Comparison of ENCODE assay signal across 11 mouse cellular contexts in the genomic region with DNA sequence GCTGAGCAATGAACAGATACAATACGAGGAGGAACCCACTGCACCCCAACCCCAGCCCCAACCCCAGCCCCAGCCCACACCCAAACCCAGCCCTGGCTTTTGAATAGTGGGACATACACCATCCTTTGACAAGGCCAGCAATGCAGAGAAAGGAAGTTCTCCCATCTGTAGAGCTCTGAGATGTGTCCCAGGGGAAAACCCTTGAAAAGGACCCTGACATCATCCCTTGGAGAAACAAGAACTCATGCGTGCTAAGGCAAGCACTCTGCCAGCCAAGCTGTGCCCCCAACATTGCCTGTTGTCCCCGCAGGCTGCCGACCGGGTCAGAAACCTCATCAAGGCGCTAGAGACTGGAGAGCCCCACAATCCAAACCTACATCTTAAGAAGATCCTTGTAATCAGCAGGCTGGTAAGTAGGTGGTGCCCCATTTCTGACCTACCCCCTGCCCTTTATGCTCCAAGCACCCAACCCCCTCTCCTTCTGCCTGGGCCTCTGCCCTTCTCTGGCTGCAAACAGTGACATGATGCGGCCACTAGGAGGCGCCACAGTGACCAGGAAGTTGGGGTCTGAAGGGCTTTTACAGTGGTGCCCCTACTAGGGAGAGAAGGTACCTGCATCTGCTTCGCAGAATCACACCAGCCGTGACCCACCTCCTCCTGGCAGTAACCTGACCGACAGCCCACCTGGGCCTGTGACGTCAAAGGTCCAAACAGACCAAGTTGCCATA. TPM values are rescaled to one million over a fixed set of nuclear protein-coding genes. Genes with fewer than 3 reads are reported as not detected.
DNase-seq lines count a peak whose midpoint lies in the region; ATAC-seq and TF ChIP-seq lines count a peak whose summit lies in the region.
"Had no signal": no experiment of that assay in that cellular context is flagged by ENCODE, and none has a peak within 500 bp of the region (broad histone marks: within the 10 kb centered on the region; RNA-seq: fewer than 3 reads in every experiment).

No protein-coding gene starts in this region.

- DNase-seq in CH12.LX (ENCODE audit: extremely low read depth) = peak; percentile 83
- DNase-seq in c-Kit-negative CD71-positive TER-119-positive erythroid progenitor cells, embryonic 14.5 days (ENCODE audit: low read depth, low spot score) = peak; percentile 6
- DNase-seq in cerebellum, adult 2 months = no peak
- DNase-seq in cerebellum, adult 18-20 months = no peak
- DNase-seq in midbrain, embryonic 14.5 days = no peak
- DNase-seq: adrenal gland, adult 8-10 months; liver, embryonic 13.5 days had no signal

- no peak overlapping the region for H3K4me3 ChIP-seq in intestine, postnatal 0 days (ENCODE audit: low read depth, low read length)
- no peak overlapping the region for H3K4me3 ChIP-seq in intestine, embryonic 15.5 days (replicated peaks)
- H3K4me3 ChIP-seq in CH12.LX (replicated peaks in 1 of 3; ENCODE audit: low read depth in 2 of 3, low read length in 2 of 3, poor library complexity in 1 of 3) = no peak overlapping the region
- no peak overlapping the region for H3K4me3 ChIP-seq in small intestine, adult 2 months (ENCODE audit: low read depth, low read length)
- no peak overlapping the region for H3K4me3 ChIP-seq in cerebellum, adult 2 months (replicated peaks; ENCODE audit: insufficient read depth, low read depth, low read length)
- H3K4me3 ChIP-seq in midbrain, embryonic 14.5 days (replicated peaks; ENCODE audit: low read depth, low read length) = no peak overlapping the region
- H3K4me3 ChIP-seq: erythroblast, embryonic 14.5 days; liver, embryonic 13.5 days had no signal

- no peak overlapping the region for H3K27ac ChIP-seq in intestine, postnatal 0 days (ENCODE audit: low read depth, low read length)
- no peak overlapping the region for H3K27ac ChIP-seq in intestine, embryonic 15.5 days
- no peak overlapping the region for H3K27ac ChIP-seq in CH12.LX (ENCODE audit: insufficient read depth, low read depth)
- no peak overlapping the region for H3K27ac ChIP-seq in small intestine, adult 2 months (ENCODE audit: insufficient read depth, low read depth, low read length)
- H3K27ac ChIP-seq in cerebellum, adult 2 months (ENCODE audit: insufficient read depth, low read length) = no peak overlapping the region
- no peak overlapping the region for H3K27ac ChIP-seq in midbrain, embryonic 14.5 days (replicated peaks; ENCODE audit: low read depth, low read length)
- H3K27ac ChIP-seq: liver, embryonic 13.5 days had no signal

- no peaks in the 10 kb centered on the region for H3K27me3 ChIP-seq in intestine, postnatal 0 days (replicated peaks; ENCODE audit: control insufficient read depth, insufficient read depth, low read length)
- no peaks in the 10 kb centered on the region for H3K27me3 ChIP-seq in intestine, embryonic 15.5 days (replicated peaks)
- no peaks in the 10 kb centered on the region for H3K27me3 ChIP-seq in CH12.LX (replicated peaks)
- no peaks in the 10 kb centered on the region for H3K27me3 ChIP-seq in small intestine, adult 2 months (ENCODE audit: control insufficient read depth, insufficient read depth, low read length)
- H3K27me3 ChIP-seq in cerebellum, adult 2 months (ENCODE audit: control insufficient read depth, insufficient read depth, low read length) = no peaks in the 10 kb centered on the region
- no peaks in the 10 kb centered on the region for H3K27me3 ChIP-seq in midbrain, embryonic 14.5 days (ENCODE audit: control insufficient read depth, insufficient read depth, low read length)
- H3K27me3 ChIP-seq: liver, embryonic 13.5 days had no signal

- TF ChIP-seq POLR2A in CH12.LX (IDR thresholded peaks at IDR 0.05; ENCODE audit: low read depth, low read length) = no peak
- TF ChIP-seq POLR2A in small intestine, adult 2 months (IDR thresholded peaks at IDR 0.05; ENCODE audit: low read depth, low read length) = no peak
- TF ChIP-seq POLR2A in cerebellum, adult 2 months (IDR thresholded peaks at IDR 0.05; ENCODE audit: borderline replicate concordance, insufficient read depth, low read length) = no peak

- 74% methylated on average over 12 of the region's 12 CpGs for WGBS in intestine, postnatal 0 days
- 70% methylated on average over 12 of the region's 12 CpGs for WGBS in intestine, embryonic 15.5 days
- 73% methylated on average over 12 of the region's 12 CpGs for WGBS in small intestine, adult 2 months
- WGBS in cerebellum, adult 2 months = 73% methylated on average over 12 of the region's 12 CpGs
- 75% methylated on average over 12 of the region's 12 CpGs for WGBS in midbrain, embryonic 14.5 days

- peak; percentile 75 for TF ChIP-seq CTCF in intestine, postnatal 0 days (IDR thresholded peaks at IDR 0.05; ENCODE audit: low read depth)
- TF ChIP-seq CTCF in CH12.LX (conservative IDR thresholded peaks at IDR 0.05 in 1 of 2, IDR thresholded peaks at IDR 0.05 in 1 of 2; ENCODE audit: low read depth in 2 of 2, low read length in 2 of 2) = peak; percentile 64 to 87; a peak in 3 of 4 replicates
- peak; percentile 53; the same call in 1 of the 2 replicates for TF ChIP-seq CTCF in small intestine, adult 2 months (IDR thresholded peaks at IDR 0.05; ENCODE audit: extremely low read depth, insufficient read length, insufficient replicate concordance, low read depth, low read length)
- TF ChIP-seq CTCF in cerebellum, adult 2 months (IDR thresholded peaks at IDR 0.05; ENCODE audit: borderline replicate concordance, insufficient read depth, low read depth, low read length) = no peak; the same call in 1 of the 2 replicates

- no peaks in the 10 kb centered on the region for H3K36me3 ChIP-seq in intestine, postnatal 0 days (ENCODE audit: control insufficient read depth, insufficient read depth)
- H3K36me3 ChIP-seq in intestine, embryonic 15.5 days = no peaks in the 10 kb centered on the region
- no peaks in the 10 kb centered on the region for H3K36me3 ChIP-seq in CH12.LX (replicated peaks in 1 of 2; ENCODE audit: control insufficient read depth in 1 of 2, insufficient read depth in 1 of 2, low read length in 1 of 2)
- H3K36me3 ChIP-seq in small intestine, adult 2 months (ENCODE audit: control insufficient read depth, insufficient read depth, low read length) = no peaks in the 10 kb centered on the region
- no peaks in the 10 kb centered on the region for H3K36me3 ChIP-seq in midbrain, embryonic 14.5 days (ENCODE audit: control insufficient read depth, insufficient read depth, low read length)
- H3K36me3 ChIP-seq: liver, embryonic 13.5 days had no signal

- dilution Hi-C loops in CH12.LX (cut with MboI; ENCODE audit: extremely low pct_ligation_motif_present, extremely low pct_unique_long_range_greater_than_20kb, low sequenced_read_pairs) = no loop called here

- TF ChIP-seq RAD21 in CH12.LX (IDR thresholded peaks at IDR 0.05; ENCODE audit: low read depth, low read length) = peak; percentile 28

- no peak overlapping the region for H3K4me2 ChIP-seq in intestine, postnatal 0 days (replicated peaks; ENCODE audit: low read depth)
- no peak overlapping the region for H3K4me2 ChIP-seq in intestine, embryonic 15.5 days (replicated peaks)
- no peak overlapping the region for H3K4me2 ChIP-seq in CH12.LX (ENCODE audit: insufficient read depth, low read depth, poor library complexity, severe bottlenecking)
- no peak overlapping the region for H3K4me2 ChIP-seq in midbrain, embryonic 14.5 days (ENCODE audit: low read length)
- H3K4me2 ChIP-seq: liver, embryonic 13.5 days had no signal

- H3K9me3 ChIP-seq in intestine, postnatal 0 days (ENCODE audit: control insufficient read depth) = no peaks in the 10 kb centered on the region
- no peaks in the 10 kb centered on the region for H3K9me3 ChIP-seq in intestine, embryonic 15.5 days
- H3K9me3 ChIP-seq in CH12.LX (replicated peaks; ENCODE audit: low read length) = no peaks in the 10 kb centered on the region
- H3K9me3 ChIP-seq in midbrain, embryonic 14.5 days (ENCODE audit: control insufficient read depth, low read length) = no peaks in the 10 kb centered on the region
- H3K9me3 ChIP-seq: liver, embryonic 13.5 days had no signal

- no peaks in the 10 kb centered on the region for H3K4me1 ChIP-seq in intestine, postnatal 0 days (replicated peaks; ENCODE audit: control insufficient read depth, insufficient read depth, low read length)
- H3K4me1 ChIP-seq in intestine, embryonic 15.5 days (replicated peaks) = peaks cover 4% of the 10 kb centered on the region
- H3K4me1 ChIP-seq in CH12.LX (ENCODE audit: control insufficient read depth in 1 of 2, insufficient read depth in 2 of 2) = peaks cover 14 to 60% of the 10 kb centered on the region in 2 experiments
- H3K4me1 ChIP-seq in small intestine, adult 2 months (ENCODE audit: control insufficient read depth, insufficient read depth, insufficient read length, low read length) = no peaks in the 10 kb centered on the region
- H3K4me1 ChIP-seq in cerebellum, adult 2 months (ENCODE audit: control insufficient read depth, insufficient read depth, low read length) = peaks cover 3% of the 10 kb centered on the region; the same call in 1 of the 2 replicates
- H3K4me1 ChIP-seq in midbrain, embryonic 14.5 days (ENCODE audit: control insufficient read depth, insufficient read depth, low read length) = no peaks in the 10 kb centered on the region
- H3K4me1 ChIP-seq: liver, embryonic 13.5 days had no signal

- H3K9ac ChIP-seq in intestine, postnatal 0 days (ENCODE audit: low read depth, low read length) = no peak overlapping the region
- H3K9ac ChIP-seq in intestine, embryonic 15.5 days = no peak overlapping the region
- H3K9ac ChIP-seq in CH12.LX (ENCODE audit: insufficient read depth, low read depth) = no peak overlapping the region
- no peak overlapping the region for H3K9ac ChIP-seq in midbrain, embryonic 14.5 days (replicated peaks; ENCODE audit: low read length)
- H3K9ac ChIP-seq: liver, embryonic 13.5 days had no signal

- no peak for ATAC-seq in intestine, postnatal 0 days
- no peak for ATAC-seq in intestine, embryonic 15.5 days
- no peak for ATAC-seq in midbrain, embryonic 14.5 days (ENCODE audit: low FRiP score, low TSS enrichment)

- no peaks in the 10 kb centered on the region for H3K79me2 ChIP-seq in CH12.LX (replicated peaks; ENCODE audit: control insufficient read depth, extremely low read depth, insufficient read depth, poor library complexity, severe bottlenecking)

- no peak for TF ChIP-seq EP300 in CH12.LX (IDR thresholded peaks at IDR 0.05; ENCODE audit: low read length)

- in situ Hi-C loops in CH12.LX (cut with MboI; ENCODE audit: low pct_ligation_motif_present, low pct_unique_long_range_greater_than_20kb, low sequenced_read_pairs) = no loop called here

RNA-seq across cellular contexts. Expression of a gene that starts 7.9 kb away (rescaled TPM):
- polyA plus RNA-seq in intestine, postnatal 0 days (2015; fragmentation: Nextera tagmentation; extraction: Ambion mirVana) = not detected in 2 replicates
- polyA plus RNA-seq in intestine, embryonic 15.5 days (2015; fragmentation: Nextera tagmentation; extraction: Ambion mirVana) = 0.11 TPM in 2 replicates
- 0.13 and 0.21 TPM in 2 replicates for total RNA-seq in CH12.LX (2012; rRNA removed)
- 0.19 TPM in 1 of 2 replicates, not detected in the other for total RNA-seq in CH12.LX (2014; rRNA removed)
- polyA plus RNA-seq in CH12.LX (2012; ENCODE audit: insufficient read length, low read depth) = 0.47 and 0.48 TPM in 2 replicates
- polyA plus RNA-seq in small intestine, adult 2 months (2012; rRNA removed) = not detected in 2 replicates
- polyA plus RNA-seq in cerebellum, adult 2 months (2012; rRNA removed) = 0.56 and 1.2 TPM in 2 replicates
- 0.45 and 0.49 TPM in 2 replicates for polyA plus RNA-seq in midbrain, embryonic 14.5 days (2014; fragmentation: Nextera tagmentation; extraction: Ambion mirVana)
- polyA plus RNA-seq: erythroblast, embryonic 14.5 days had no signal

RNA-seq across cellular contexts. Expression of a gene that starts 8.0 kb away (rescaled TPM):
- polyA plus RNA-seq in intestine, postnatal 0 days (2015; fragmentation: Nextera tagmentation; extraction: Ambion mirVana) = 14.4 and 16.4 TPM in 2 replicates
- polyA plus RNA-seq in intestine, embryonic 15.5 days (2015; fragmentation: Nextera tagmentation; extraction: Ambion mirVana) = 29.3 and 29.6 TPM in 2 replicates
- total RNA-seq in CH12.LX (2012; rRNA removed) = 10.9 and 12.6 TPM in 2 replicates
- total RNA-seq in CH12.LX (2014; rRNA removed) = 8.7 TPM in 2 replicates
- polyA plus RNA-seq in CH12.LX (2012; ENCODE audit: insufficient read length, low read depth) = 8.6 and 9.2 TPM in 2 replicates
- polyA plus RNA-seq in small intestine, adult 2 months (2012; rRNA removed) = 9.7 and 11.7 TPM in 2 replicates
- polyA plus RNA-seq in cerebellum, adult 2 months (2012; rRNA removed) = 22.1 and 23.6 TPM in 2 replicates
- polyA plus RNA-seq in midbrain, embryonic 14.5 days (2014; fragmentation: Nextera tagmentation; extraction: Ambion mirVana) = 25.2 and 31.7 TPM in 2 replicates

RNA-seq across cellular contexts. Expression of a gene that starts 39.1 kb away (rescaled TPM):
- 3.8 and 4.2 TPM in 2 replicates for polyA plus RNA-seq in intestine, postnatal 0 days (2015; fragmentation: Nextera tagmentation; extraction: Ambion mirVana)
- 5.3 and 5.9 TPM in 2 replicates for polyA plus RNA-seq in intestine, embryonic 15.5 days (2015; fragmentation: Nextera tagmentation; extraction: Ambion mirVana)
- total RNA-seq in CH12.LX (2012; rRNA removed) (15.5 and 15.7 TPM in 2 replicates), CH12.LX (2014; rRNA removed) (5.7 and 8.6 TPM in 2 replicates)
- 7.8 and 8.1 TPM in 2 replicates for polyA plus RNA-seq in CH12.LX (2012; ENCODE audit: insufficient read length, low read depth)
- polyA plus RNA-seq in small intestine, adult 2 months (2012; rRNA removed) = 18.2 and 28.3 TPM in 2 replicates
- polyA plus RNA-seq in cerebellum, adult 2 months (2012; rRNA removed) = 11.1 and 12.6 TPM in 2 replicates
- 0.67 and 2.2 TPM in 2 replicates for polyA plus RNA-seq in midbrain, embryonic 14.5 days (2014; fragmentation: Nextera tagmentation; extraction: Ambion mirVana)

RNA-seq across cellular contexts. Expression of a gene that starts 50.7 kb away (rescaled TPM):
- polyA plus RNA-seq in intestine, postnatal 0 days (2015; fragmentation: Nextera tagmentation; extraction: Ambion mirVana) = 14.3 and 16.5 TPM in 2 replicates
- polyA plus RNA-seq in intestine, embryonic 15.5 days (2015; fragmentation: Nextera tagmentation; extraction: Ambion mirVana) = 38.2 and 41.6 TPM in 2 replicates
- 26.7 and 26.9 TPM in 2 replicates for total RNA-seq in CH12.LX (2012; rRNA removed)
- total RNA-seq in CH12.LX (2014; rRNA removed) = 31.0 and 32.3 TPM in 2 replicates
- polyA plus RNA-seq in CH12.LX (2012; ENCODE audit: insufficient read length, low read depth) = 31.6 and 32.0 TPM in 2 replicates
- 8.6 and 15.5 TPM in 2 replicates for polyA plus RNA-seq in small intestine, adult 2 months (2012; rRNA removed)
- 60.5 and 69.2 TPM in 2 replicates for polyA plus RNA-seq in cerebellum, adult 2 months (2012; rRNA removed)
- 65.5 and 75.6 TPM in 2 replicates for polyA plus RNA-seq in midbrain, embryonic 14.5 days (2014; fragmentation: Nextera tagmentation; extraction: Ambion mirVana)

Comparison
In these comparisons a context has a peak if more than half of its experiments do, and no peak if none do; other contexts are left out.
1. DNase-seq: peak in CH12.LX (single experiment) and c-Kit-negative CD71-positive TER-119-positive erythroid progenitor cells, embryonic 14.5 days (single experiment); none in cerebellum, adult 2 months (0 of 2), cerebellum, adult 18-20 months (0 of 2) and midbrain, embryonic 14.5 days (single experiment).